Mouse (Mus musculus) kidney, adult 9 months (tissue): ENCODE results near the gene Plekhg2.

Experiments
- DNase-seq: peaks from one replicate; pipeline ENCODE4 v3.0.0; 2022

Gene Plekhg2

DNA sequence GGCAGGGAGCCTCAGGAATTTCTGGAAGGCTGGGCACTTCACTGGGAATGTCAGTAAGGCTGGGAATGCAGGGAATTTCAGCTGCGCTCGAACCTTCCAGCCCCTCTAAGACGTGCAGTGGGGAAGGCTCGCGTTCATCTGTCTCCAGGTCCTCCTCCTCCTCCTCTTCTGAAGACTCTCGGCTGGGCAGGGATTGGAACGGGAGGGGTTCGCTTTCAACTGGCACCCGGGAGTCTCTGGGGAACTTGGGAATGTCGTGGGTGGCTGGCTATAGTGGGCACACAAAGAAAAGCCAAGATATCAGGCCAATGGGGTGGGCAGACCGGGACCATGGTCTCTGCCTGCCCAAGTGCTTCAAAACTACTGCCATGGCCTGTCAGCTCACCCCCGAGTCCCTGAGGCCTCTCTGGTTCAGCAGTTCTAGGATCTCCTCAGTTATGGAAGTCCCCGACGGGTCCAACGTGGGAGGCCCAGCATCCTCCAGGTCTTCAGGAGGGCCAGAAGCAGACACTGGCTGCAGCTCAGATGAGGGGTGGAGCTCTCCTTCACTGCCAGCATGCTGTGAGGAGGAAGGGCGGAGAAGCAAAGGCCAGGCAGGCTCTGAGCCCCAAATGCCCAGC lies 9.8 kb downstream of the Plekhg2 start:
- no peak for DNase-seq

DNA sequence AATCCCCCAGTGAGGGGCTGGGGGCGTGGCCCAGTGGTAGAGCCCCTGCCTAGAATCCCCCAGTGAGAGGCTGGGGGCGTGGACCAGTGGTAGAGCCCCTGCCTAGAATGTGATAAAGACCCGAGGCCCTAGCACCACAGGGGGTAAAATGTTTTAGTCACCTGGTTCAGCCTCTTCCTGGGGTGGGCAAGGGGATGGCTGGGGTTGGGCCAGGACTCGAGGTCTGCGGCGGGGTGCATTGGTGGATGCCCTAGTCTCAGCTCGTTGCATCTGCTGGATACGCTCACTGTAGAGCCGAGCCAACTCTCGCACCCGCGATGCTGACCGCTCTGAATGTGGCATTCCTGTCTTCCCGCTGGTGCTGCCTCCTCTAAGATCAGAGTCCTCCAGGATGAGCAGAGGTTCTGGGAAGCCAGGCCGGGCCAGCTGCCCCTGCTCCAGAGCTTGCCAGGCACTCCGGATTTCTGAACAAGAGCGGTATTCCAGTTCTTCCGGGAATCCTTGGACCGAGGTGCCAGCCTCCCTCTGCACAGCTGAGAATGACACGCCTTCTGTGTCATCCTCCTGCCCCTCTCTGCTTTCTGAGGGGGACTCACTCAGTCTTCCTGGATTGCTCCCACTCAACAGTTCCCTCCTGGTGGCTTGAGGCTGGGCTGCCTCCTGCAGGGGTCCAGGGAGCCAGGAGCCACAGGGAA lies 10.6 kb downstream of the Plekhg2 start:
- no peak for DNase-seq

DNA sequence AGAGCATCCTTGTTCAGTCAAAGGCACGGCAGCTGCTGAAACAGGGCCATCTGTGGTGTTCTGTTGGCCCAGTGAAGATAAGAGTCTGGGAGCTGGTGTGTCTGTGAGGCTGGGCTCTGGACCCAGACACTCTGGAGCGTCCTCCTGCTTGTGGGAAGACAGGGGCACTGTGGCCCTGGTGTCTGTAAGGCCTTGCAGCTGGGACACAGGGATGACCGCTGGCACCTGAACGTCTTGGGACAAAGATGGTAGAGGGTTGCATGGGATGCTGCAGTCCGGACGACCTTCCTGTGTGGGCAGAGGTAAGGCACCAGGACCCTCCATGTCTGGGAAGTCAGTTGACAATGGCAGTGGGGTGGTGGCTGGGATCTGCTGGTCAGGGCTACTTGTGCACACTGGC lies 12.1 kb downstream of the Plekhg2 start:
- DNase-seq, result no peak

DNA sequence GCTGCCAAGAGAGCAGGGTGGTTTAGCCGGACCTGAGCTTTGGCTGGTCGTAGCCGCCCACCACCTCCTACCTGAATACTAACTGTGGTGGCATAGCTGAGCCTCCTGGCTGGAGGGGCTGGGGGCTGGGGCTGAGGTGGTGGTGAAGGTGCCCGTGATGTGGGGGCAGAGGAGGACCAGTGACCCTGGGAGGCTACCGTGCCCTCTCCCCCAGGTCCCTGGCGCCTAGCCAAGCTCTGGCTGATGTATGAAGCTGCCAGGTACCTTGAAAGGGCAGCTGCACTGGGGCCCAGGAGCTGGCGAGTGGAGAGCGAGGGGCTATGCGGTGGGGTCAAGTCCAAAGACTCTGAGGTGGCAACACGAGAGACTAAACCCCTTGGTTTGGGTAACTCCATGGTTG lies 12.5 kb downstream of the Plekhg2 start:
- no peak for DNase-seq

DNA sequence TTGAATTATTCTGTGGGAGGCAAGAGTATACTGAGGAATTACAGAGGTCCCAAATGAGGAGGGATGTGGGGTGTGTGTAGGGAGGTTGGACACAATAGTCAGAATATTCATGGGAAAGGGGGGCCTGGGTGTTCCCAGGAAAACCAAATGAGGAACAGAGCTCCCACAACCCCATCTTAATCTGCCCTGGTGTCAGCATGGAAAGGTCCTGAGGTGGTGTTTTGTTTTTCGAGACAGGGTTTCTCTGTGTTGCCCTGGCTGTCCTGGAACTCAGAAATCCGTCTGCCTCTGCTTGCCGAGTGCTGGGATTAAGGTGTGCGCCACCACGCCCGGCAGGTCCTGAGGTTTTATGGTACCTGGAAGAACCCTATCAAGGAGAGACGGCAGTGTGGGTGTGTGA lies 14.0 kb downstream of the Plekhg2 start:
- no peak for DNase-seq

DNA sequence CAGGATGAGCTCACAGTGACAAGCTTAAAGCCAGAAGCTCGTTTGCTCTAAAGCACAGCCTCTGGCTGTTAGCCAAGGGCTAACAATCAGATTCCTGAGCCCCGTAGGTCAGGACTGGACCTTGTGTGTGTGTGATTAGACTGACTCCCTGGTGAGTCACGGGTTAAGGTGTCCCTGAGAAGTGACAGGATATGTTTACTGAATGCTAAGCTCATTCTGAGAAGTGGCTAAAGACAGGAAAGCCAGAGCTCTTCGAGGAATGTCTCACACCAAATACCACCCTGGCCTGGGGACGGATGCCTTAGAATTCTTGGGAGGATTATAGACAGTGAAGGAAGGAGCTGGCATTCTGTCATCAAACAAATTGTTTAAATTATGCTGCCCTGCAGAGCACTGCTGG lies 14.4 kb downstream of the Plekhg2 start:
- DNase-seq, result no peak

DNA sequence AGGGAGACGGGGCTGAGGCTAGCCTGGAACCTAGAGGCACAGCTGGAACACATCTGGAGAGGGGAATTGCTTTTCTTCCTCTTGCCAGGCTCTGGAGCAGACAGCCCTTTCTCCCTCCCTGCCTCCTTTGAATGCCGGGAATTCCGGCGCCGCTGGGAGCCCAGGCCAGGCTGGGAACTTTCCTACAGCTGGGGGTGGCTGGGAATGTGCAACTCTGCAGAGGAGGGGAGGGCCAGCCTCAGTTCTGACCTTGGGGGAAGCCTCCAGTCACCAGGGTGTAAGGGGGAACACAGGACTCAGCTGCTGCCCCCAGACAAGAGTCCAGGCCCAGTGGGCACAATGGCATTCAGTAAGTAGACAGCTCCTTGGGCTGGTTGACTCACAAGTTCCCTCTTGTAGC lies 15.4 kb downstream of the Plekhg2 start:
- peak; percentile 59 for DNase-seq

DNA sequence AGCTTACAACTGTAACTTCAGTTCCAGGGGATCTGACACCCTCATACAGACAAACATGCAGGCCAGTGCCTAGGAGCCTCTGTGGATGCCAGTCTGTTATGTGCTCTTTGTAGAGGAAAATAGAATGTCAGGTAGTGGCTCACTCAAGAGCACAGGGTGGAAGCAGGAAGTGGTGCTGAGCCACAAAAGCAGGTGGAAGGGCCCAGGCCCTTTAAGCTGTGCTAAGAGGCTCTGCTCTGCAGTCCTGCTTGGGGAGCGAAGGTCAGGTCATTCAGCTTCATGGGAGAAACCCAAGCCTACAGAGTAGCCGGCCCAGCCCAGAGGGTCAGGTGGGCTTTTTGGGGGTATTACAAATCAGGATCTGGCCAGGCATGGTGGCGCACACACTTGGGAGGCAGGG lies 17.2 kb downstream of the Plekhg2 start:
- no peak for DNase-seq

DNA sequence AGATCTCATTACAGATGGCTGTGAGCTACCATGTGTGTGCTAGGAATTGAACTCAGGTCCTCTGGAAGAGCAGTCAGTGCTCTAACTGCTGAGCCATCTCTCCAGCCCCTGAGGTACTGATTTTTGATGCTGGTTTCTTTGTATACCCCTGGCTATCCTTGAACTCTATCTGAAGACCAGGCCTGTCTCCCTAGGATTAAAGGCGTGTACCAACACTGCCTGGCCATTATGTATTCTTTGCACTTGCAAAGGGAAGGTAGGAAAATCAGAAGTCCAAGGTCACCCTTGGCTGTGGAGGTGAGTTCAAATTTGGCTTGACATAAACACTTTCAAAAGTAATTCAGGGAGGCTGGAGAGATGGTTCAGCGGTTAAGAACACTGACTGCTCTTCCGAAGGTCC lies 17.8 kb downstream of the Plekhg2 start:
- no peak for DNase-seq

DNA sequence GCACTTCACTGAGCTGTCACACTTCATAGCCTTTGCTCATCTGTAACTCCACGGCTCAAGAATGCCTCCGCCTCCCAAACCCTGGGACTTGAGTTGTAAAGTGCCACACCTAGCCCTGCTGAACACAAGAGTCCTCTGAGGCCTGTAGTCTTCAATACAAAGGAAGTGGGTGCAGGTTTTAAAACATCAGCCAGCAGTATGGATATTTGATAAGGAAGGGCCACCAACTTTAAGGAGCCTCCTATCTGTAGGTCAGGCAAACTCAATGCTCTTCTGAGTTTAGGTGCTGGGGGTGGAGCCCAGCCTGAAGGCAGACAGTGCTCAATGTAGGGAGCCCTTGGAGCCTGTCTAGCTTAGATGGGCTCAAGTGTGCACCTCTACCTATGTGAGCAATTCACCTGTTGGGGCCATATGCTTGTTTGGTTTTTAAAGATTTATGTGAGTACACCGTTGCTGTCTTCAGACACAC lies 18.3 kb downstream of the Plekhg2 start:
- DNase-seq, result no peak

DNA sequence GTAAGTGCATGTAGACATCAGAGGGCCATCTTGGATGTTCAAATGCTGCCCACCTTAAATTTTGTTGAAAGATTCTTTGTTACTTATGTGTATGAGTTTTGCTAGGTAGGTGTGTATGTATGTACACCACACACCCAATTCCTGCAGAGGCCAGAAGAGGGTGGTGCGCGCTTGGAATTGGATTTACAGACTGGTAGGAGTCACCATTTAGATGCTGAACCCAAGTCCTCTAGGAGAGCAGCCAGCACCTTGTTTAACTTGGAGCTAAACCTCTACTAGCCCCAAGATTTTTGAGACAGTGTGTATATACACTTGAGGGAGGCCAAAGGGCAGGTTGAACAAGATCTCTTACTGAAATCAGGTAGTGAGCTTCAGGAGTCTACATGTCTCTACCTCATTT lies 19.1 kb downstream of the Plekhg2 start:
- DNase-seq, result no peak

DNA sequence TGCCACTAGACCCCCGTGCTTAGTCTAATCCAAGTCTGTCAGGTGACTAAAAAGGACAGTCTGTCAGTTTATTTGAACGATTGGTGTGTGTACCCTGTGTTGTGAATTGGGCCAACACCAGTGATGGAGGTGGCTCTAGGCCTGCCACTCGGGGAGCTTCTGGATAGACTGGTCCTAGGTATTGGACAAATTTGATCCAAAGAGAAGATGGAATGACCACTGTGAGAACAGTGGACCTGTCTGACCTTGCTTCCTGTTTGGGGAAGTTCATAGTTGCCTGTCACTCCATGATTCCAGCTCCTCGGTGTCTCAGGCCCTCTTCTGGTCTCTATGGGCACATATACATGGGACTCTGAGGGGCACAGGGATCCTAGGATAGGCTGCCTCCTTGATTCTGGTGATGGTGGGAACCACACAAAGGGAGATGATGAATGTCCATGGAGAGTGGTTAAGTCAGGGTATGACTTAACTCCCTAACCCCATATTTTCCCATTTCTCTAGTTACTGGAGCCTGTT lies 20.7 kb downstream of the Plekhg2 start:
- no peak for DNase-seq

DNA sequence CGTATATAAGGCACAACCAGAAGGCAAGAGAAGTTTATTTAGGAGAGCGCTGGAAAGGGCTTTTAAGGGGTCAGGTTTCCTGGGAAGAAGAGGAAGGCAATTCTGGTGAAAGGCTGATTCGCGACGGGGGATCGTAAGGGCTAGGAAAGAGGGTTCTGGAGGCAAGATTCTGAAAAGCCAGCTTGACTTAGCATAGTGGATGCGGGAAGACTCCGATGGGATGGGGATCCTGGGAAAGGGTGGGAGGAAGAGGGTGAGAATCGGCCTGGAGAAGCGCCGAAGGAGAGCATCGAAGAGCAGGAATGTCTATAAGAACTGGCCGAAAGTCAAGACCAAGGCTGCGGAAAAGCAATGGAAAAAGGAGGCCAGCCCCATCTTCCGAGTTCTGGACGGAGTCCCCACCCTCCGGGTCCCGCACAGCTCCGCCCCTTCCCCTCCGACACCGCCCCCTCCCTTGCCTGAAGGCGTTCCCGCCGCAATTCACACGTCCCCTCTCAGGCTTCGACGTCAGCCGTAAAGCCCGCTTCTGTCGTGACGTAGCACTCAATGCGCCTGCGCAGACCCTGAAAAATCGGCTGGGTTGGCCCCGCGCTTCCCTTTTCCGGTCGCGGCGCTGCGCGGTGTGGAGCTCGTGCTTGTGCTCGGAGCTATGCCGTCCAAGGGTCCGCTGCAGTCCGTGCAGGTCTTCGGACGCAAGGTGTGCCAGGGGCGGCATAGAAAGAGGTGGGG lies 22.1 kb downstream of the Plekhg2 start, which contains the start of gene Rps16:
Gene Rps16, plus strand, starts transcription at position 498 of the 729 bp plus-strand sequence.
- DNase-seq, result peak; percentile 97

DNA sequence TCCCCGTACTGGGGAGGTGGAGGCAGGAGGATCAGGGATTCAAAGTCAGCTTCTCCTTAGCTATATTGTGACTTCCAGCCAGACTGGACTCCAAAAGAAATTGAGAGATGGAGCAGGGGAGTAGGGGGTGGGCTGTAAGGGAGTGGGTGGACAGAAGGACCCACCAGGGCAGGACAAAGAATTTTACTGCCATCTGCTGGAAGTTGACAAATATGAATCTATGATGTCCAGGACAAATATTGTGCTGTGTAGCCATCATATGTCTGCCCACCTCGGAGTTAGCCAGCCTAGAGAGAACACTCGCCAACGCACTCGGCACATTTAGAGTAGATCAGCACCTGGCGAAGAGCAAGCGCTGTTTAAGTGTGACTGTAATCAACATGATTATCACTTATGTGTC lies 23.8 kb downstream of the Plekhg2 start:
- no peak for DNase-seq

DNA sequence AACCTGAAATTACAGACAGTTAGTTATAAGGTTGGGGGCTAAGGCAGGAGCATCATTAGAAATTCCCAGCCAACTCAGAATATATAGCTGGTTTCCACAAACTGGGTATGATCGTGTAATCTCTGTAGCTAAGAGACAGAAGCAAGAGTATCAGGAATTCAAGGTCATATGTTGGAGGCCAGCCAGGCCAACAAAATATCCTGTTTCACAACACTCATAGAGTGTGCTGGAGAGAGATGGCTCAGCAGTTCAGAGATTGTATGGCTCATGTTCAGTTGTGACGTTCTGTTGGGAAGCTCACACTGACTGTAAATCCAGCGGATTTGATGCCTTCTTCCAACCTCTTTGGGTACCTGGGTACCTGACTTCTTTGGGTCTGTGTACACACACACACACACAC lies 24.7 kb downstream of the Plekhg2 start:
- DNase-seq, result no peak

DNA sequence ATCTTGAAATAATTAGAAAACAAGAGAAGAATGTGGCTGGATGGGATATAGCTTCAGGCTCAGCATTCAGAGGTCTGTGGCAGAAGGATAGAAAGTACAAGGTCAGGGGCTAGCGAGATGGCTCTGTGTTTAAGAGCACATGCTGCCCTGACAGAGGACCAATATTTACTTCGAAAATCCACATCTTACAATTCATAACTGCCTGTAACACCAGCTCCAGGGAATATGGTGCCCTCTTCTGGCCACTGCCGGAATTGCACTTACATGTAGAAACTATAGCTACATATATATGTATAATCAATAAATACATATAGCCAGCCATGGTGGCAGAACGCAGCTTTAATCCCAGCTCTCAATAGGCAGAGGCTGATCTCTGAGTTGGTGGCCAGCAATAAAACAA lies 27.8 kb downstream of the Plekhg2 start:
- DNase-seq, result peak; percentile 64

DNA sequence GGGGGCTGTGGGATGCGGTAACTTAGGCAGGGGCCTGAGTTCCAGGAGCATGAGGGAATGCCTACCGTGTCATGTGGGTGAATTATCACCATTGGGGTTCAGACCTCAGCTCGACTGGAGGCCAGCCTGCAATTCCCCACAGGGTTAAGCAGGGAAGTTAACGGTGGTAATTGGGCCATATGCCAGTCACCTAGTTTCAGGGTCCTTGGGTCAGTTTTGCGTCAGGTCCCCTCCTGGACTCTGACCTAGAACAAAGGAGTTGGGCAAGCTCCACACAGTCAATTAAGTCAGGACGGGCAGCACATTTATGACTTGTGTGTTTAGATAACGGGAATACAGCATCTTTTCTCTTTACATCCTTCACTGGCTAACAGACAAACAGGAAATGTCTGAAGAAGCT lies 31.0 kb downstream of the Plekhg2 start:
- DNase-seq, result no peak

DNA sequence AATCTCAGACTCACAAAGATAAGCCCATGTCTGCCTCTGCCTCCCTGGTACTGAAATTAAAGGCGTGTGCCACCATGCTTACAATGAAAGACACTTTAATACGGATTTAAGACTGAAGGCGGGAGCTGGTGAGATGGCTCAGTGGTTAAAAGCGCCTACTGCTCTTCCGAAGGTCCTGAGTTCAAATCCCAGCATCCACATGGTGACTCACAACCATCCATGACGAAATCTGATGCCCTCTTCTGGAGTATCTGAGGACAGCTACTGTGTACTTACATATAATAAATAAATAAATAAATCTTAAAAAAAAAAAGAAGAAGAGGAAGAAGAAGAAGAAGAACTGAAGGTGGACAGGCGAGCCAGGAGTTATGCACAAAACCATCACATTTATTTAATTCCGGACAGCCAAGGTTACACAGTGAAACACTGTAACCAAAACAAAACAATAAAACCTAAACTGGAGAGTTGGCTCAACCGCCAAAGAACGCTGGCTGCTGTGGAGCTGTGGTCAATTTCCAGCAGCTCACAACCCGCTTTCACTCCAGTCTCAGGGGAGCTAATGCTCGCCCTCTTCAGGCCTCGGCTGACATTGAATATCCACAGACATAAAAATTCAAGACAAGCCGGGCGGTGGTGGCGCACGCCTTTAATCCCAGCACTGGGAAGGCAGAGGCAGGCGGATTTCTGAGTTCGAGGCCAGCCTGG lies 33.0 kb downstream of the Plekhg2 start:
- DNase-seq, result peak; percentile 74

DNA sequence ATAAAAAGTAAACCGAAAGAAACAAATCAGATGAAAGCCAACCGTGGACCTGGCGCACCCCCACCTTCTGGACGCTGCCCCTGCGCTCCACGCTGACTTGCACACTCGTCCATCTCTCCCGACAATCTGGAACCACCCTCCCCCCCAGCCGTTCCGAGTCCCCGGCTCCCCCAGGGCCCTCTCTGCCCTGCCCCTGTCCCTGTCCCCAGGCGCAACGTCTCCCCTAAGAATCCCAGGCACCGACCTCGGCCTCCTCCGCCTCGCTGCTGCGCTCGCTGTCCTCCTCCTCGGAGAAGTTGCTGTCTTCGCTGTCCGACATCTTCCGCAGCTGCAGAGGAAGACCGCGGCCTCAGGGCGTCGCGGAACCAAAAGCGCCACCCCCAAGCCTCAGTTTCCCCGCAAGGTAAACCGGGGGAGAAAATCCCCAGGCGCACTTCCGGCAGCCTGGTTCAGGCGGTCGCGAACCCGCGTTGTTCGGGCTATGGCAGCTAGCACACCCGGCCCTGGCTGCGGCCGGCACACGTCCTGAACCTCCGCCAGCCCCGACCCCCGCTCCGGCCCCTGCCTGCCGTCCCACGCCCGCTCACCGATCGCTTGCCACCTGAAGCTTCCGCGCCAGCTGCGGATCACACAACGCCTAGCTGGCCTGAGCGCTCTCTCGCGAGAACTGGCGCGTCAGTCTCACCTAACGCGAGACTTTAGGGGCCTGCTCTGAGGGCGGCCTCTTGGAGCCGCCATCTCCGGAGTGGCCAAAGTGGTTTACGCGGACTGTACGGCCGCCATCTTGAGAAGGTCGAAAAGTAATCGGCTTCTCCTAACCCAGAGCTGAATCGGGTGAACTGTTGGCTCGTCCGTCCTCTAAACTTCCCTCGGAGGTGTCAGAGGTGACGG lies 34.0 kb downstream of the Plekhg2 start, which contains the start of gene Supt5:
Gene Supt5, minus strand, starts transcription at position 639 of the 891 bp plus-strand sequence.
- DNase-seq, result peak; percentile 98

DNA sequence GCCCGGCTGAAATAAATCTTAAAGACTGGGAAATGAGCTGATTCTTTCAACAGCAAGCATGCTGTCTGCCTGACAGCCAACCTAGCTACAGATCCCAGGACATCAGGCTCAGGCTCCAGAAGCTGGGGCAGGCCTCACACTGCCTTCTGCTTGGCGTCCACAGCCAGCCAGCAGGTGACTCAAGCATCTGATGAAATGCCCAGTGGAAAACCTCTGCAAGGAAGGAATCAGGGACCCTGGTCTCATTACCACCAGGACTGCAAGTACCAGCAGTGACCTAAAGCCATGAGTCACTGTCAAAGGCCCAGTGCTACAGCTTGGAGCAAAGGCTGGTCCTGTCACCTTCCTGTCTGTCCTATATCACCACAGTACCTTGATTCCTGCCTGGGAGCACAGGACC lies 36.9 kb downstream of the Plekhg2 start:
- no peak for DNase-seq

DNA sequence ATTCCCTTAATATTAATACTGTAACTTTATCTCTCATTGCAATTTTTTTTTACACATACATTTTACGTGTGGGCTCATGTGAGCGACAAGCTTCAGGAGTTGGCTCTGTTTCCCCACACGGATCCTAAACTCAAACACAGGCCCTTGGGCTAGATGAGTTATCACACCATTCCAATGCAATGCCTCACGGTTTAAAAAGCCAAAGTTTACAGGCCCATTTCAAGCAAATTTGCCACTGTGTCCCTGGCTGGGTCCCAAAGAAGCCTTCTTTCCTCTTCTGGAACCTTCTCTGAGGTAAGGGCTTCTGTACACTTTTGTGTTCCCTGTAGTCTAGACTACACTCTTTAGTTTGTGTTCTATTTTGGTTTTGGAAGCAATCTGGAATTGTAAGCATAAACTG lies 37.9 kb downstream of the Plekhg2 start:
- no peak for DNase-seq

DNA sequence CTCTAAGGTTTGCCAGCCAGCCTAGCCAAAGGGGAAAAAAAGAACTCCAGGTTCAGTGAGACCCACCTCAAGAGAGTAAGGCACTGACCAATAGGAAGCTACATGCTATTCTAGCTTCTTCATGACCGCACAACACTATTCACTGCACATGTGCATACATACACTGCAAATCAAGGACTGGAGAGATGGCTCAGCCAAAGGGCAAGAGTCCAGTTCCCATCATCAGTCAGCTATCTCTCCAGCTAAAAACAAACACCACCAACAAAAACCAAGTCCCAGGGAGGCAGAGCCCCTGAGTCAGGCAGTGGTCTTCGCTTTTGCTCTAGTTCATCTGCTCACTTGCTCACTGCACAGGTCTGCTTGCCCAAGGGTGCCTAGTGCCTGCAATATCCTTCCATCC lies 44.1 kb downstream of the Plekhg2 start:
- DNase-seq, result no peak
